ENCODE assay signal across 23 mouse cellular contexts in the genomic region with DNA sequence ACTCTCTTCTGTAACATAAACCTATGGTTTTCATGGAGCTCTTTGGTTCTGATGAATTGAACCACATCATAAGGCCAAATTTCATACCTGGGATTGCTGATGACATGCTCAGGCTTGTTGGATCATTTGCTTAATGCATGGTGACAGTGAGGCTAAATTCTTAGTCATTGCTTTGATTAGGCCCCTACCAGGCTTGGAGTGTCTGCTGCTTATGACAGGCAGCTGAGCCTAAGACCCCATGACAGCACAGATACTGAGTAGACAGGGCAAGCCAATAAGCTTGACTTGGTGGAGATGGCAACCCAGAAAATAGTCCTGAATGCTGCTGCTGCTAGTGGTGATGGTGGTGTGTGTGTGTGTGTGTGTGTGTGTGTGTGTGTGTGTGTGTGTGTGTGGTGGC.
"Had no signal": no experiment of that assay in that cellular context is flagged by ENCODE, and none has a peak within 500 bp of the region (broad histone marks: within the 10 kb centered on the region; RNA-seq: fewer than 3 reads in every experiment).

No protein-coding gene starts in this region.

- H3K27ac ChIP-seq: gastrocnemius, adult 2 months; heart, adult 2 months; heart, embryonic 13.5 days; heart, embryonic 15.5 days; hindbrain, embryonic 13.5 days; hindbrain, embryonic 15.5 days; hindbrain, postnatal 0 days; layer of hippocampus, adult 2 months; limb, embryonic 10.5 days; limb, embryonic 12.5 days; liver, embryonic 13.5 days; liver, embryonic 15.5 days had no signal

- H3K4me3 ChIP-seq: gastrocnemius, adult 2 months; heart, adult 2 months; heart, embryonic 13.5 days; heart, embryonic 15.5 days; hindbrain, embryonic 13.5 days; hindbrain, embryonic 15.5 days; layer of hippocampus, adult 2 months; limb, embryonic 10.5 days; limb, embryonic 12.5 days; liver, embryonic 13.5 days; liver, embryonic 15.5 days had no signal

- DNase-seq: gastrocnemius, adult 2 months; gastrocnemius, postnatal 14 days; gastrocnemius, postnatal 36 days; heart, adult 11 months; heart, adult 2 months; heart, postnatal 14 days; heart, postnatal 36 days; kidney, adult 18-20 months; kidney, adult 8-10 months; kidney, postnatal 10 days; kidney, postnatal 25 days; kidney, postnatal 4 days; liver; liver, embryonic 13.5 days had no signal

- H3K4me1 ChIP-seq: hindbrain, embryonic 15.5 days; liver, embryonic 13.5 days; liver, embryonic 15.5 days had no signal
